Mouse (Mus musculus) frontal cortex, adult (tissue): ENCODE data around the gene Rbfox2.

ENCODE experiments used
- ATAC-seq: cut with Nextera tagmentation; 2 replicates; pipeline ENCODE4 v1.9.2; 2017; ENCODE audit warnings: mild to moderate bottlenecking, moderate library complexity, mixed read lengths; ENCODE audit not compliant: low TSS enrichment

Rbfox2 gene

GRCm38 (mm10) chr15:77104349-77105158 is 202.2 kb downstream of the Rbfox2 start:
- no peak for ATAC-seq

- ATAC-seq, result no peak
Observed at GRCm38 (mm10) chr15:77102685-77103084, 204.1 kb downstream of the Rbfox2 start.

- peak; percentile 76 for ATAC-seq
Observed at GRCm38 (mm10) chr15:77099756-77100155, 207.0 kb downstream of the Rbfox2 start.

GRCm38 (mm10) chr15:77097358-77097757 is 209.4 kb downstream of the Rbfox2 start:
- no peak for ATAC-seq

GRCm38 (mm10) chr15:77095216-77095615 is 211.6 kb downstream of the Rbfox2 start:
- ATAC-seq, result no peak

- ATAC-seq, result no peak
Observed at GRCm38 (mm10) chr15:77094431-77094830, 212.4 kb downstream of the Rbfox2 start.

- ATAC-seq, result peak; percentile 74
Observed at GRCm38 (mm10) chr15:77091394-77091793, 215.4 kb downstream of the Rbfox2 start.

GRCm38 (mm10) chr15:77090531-77090930 is 216.3 kb downstream of the Rbfox2 start:
- ATAC-seq, result no peak

- no peak for ATAC-seq
Observed at GRCm38 (mm10) chr15:77089249-77089648, 217.6 kb downstream of the Rbfox2 start.

- ATAC-seq, result no peak
Observed at GRCm38 (mm10) chr15:77086488-77086887, 220.3 kb downstream of the Rbfox2 start.

- peak; percentile 18; the same call in 1 of the 2 replicates for ATAC-seq
Observed at GRCm38 (mm10) chr15:77085818-77086217, 221.0 kb downstream of the Rbfox2 start.

- ATAC-seq, result no peak
Observed at GRCm38 (mm10) chr15:77081454-77081853, 225.3 kb downstream of the Rbfox2 start.

- ATAC-seq, result no peak
Observed at GRCm38 (mm10) chr15:77080684-77081254, 226.0 kb downstream of the Rbfox2 start.

GRCm38 (mm10) chr15:77079890-77080361 is 226.9 kb downstream of the Rbfox2 start:
- ATAC-seq, result no peak

- no peak for ATAC-seq
Observed at GRCm38 (mm10) chr15:77079256-77079822, 227.5 kb downstream of the Rbfox2 start.

- ATAC-seq, result no peak
Observed at GRCm38 (mm10) chr15:77078786-77079185, 228.0 kb downstream of the Rbfox2 start.

- ATAC-seq, result no peak
Observed at GRCm38 (mm10) chr15:77077906-77078305, 228.9 kb downstream of the Rbfox2 start.

GRCm38 (mm10) chr15:77076523-77076922 is 230.3 kb downstream of the Rbfox2 start:
- ATAC-seq, result peak; percentile 26; the same call in 1 of the 2 replicates

GRCm38 (mm10) chr15:77072556-77073163 is 234.1 kb downstream of the Rbfox2 start:
- no peak for ATAC-seq

- ATAC-seq, result peak; percentile 27; the same call in 1 of the 2 replicates
Observed at GRCm38 (mm10) chr15:77071501-77071900, 235.3 kb downstream of the Rbfox2 start.

GRCm38 (mm10) chr15:77070745-77071268 is 236.0 kb downstream of the Rbfox2 start:
- no peak for ATAC-seq

- no peak for ATAC-seq
Observed at GRCm38 (mm10) chr15:77069019-77069418, 237.8 kb downstream of the Rbfox2 start.
